Mouse (Mus musculus): ENCODE results near the gene Gm7358. TPM values are rescaled to one million over a fixed set of nuclear protein-coding genes. Genes with fewer than 3 reads are reported as not detected.

Gene Gm7358
- polyA plus RNA-seq (2014; fragmentation: Illumina TruSeq; extraction: RNeasy Lipid Tissue Mini Kit (QIAGEN cat#74804)), result not detected

DNA sequence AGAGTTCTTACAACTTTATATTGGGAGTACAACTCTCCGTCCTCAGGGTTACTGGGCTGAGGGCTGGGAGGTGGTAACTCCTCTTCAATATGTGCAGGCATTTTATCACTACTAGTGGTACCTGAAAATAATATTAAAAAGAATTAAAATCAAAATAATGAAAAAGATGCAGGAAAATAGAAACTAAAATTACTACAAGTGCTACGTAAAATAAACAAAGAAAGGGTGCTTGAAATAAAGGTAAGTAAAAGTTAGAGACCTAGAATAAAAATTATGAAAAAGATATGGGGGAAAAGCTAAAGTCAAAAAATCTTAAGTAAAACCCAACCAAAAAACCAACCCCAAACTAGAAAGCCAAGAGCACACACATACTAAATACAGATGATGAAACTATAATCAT is at the start of gene Gm7358:
Gene Gm7358 (minus strand): TSS at position 101 of the 400 bp plus-strand sequence.

Other genes starting within 250 kb of the Gm7358 start
- gene Gm7168, start 111.2 kb downstream of the Gm7358 start, polyA plus RNA-seq (2014; fragmentation: Illumina TruSeq; extraction: RNeasy Lipid Tissue Mini Kit (QIAGEN cat#74804)), result not detected
- not detected for gene Gm7356, start 55.8 kb downstream of the Gm7358 start, polyA plus RNA-seq (2014; fragmentation: Illumina TruSeq; extraction: RNeasy Lipid Tissue Mini Kit (QIAGEN cat#74804))
- 0.14 TPM for gene Dact2, start 144.8 kb upstream of the Gm7358 start, polyA plus RNA-seq (2014; fragmentation: Illumina TruSeq; extraction: RNeasy Lipid Tissue Mini Kit (QIAGEN cat#74804))
- 175 TPM for gene Smoc2, start 220.0 kb upstream of the Gm7358 start, polyA plus RNA-seq (2014; fragmentation: Illumina TruSeq; extraction: RNeasy Lipid Tissue Mini Kit (QIAGEN cat#74804))